Mouse (Mus musculus) erythroblast, embryonic 14.5 days (primary cell): ENCODE measurements around the gene Mab21l2.

Experiments used
- GATA1 ChIP-seq: IDR thresholded peaks from 2 replicates; pipeline ENCODE4 v1.6.1; 2012; ENCODE audit warnings: low read length, inconsistent platforms, mixed read lengths
- TAL1 ChIP-seq: IDR thresholded peaks from 3 replicates; pipeline ENCODE4 v1.6.1; 2012; ENCODE audit warnings: low read length, inconsistent platforms, mixed read lengths

GRCm38 (mm10) chr3:86560281-86561022, 12.0 kb upstream of the Mab21l2 start:
- TF ChIP-seq TAL1 (no peak), GATA1 (no peak)
